Mouse (Mus musculus) left cerebral cortex, adult 2 months (tissue): ENCODE measurements at regions not wholly inside any gene's neighbourhood (a gene's known extent, or its start where the extent isn't known, plus 50 kb on each side); places are given as distances from the start of the nearest gene placed in this dataset.

Experiments used
- DNase-seq, 2 experiments: peaks; one replicate each; pipeline ENCODE4 v3.0.0; 2021 to 2022; ENCODE audit warnings: low spot score in 2 of 2, mixed read lengths in 1 of 2; ENCODE audit errors: extremely low spot score in 1 of 2
- H3K27ac ChIP-seq: fragments of 200-600 bp; 2 replicates; pipeline ENCODE4 v1.8.1; 2022
- H3K4me3 ChIP-seq: fragments of 200-600 bp; 2 replicates; pipeline ENCODE4 v1.8.1; 2022
- CTCF ChIP-seq: fragments of 200-600 bp; IDR thresholded peaks from 2 replicates; pipeline ENCODE4 v1.8.1; 2022; ENCODE audit warnings: antibody characterized with exemption, mild to moderate bottlenecking, moderate library complexity
- intact Hi-C: fragments of 180-260 bp; cut with DNase I; formaldehyde crosslinking; loops from one replicate; pipeline ENCODE4 v1.15.1; 2025

GRCm38 (mm10) chr8:32958331-32958730 is 470.2 kb upstream of the 5930422O12Rik start:
- TF ChIP-seq CTCF, result no peak

GRCm38 (mm10) chr8:32958855-32959254 is 469.7 kb upstream of the 5930422O12Rik start:
- Histone ChIP-seq H3K27ac (no peak overlapping the region), H3K4me3 (no peak overlapping the region)
- DNase-seq, result no peak
- intact Hi-C loops, result no loop called here
- no peak for TF ChIP-seq CTCF

More at GRCm38 (mm10) chr8:32958331-32958730, 470.2 kb upstream of the 5930422O12Rik start:
- intact Hi-C loops, result no loop called here
- Histone ChIP-seq H3K27ac (no peak overlapping the region), H3K4me3 (no peak overlapping the region)
- no peak for DNase-seq

- no peak for TF ChIP-seq CTCF
- intact Hi-C loops, result no loop called here
- DNase-seq, result no peak
- Histone ChIP-seq H3K4me3 (no peak overlapping the region), H3K27ac (no peak overlapping the region)
Observed at GRCm38 (mm10) chr8:32959326-32960064, 469.0 kb upstream of the 5930422O12Rik start.

GRCm38 (mm10) chr8:32990216-32990615 is 438.3 kb upstream of the 5930422O12Rik start:
- no peak for TF ChIP-seq CTCF
- no peak for DNase-seq
- no peak overlapping the region for H3K4me3 ChIP-seq
- intact Hi-C loops, result no loop called here
- H3K27ac ChIP-seq, result no peak overlapping the region

GRCm38 (mm10) chr8:33003967-33004564 is 424.4 kb upstream of the 5930422O12Rik start:
- TF ChIP-seq CTCF, result no peak
- intact Hi-C loops, result no loop called here
- H3K27ac ChIP-seq, result no peak overlapping the region
- no peak overlapping the region for H3K4me3 ChIP-seq
- DNase-seq, result no peak

- intact Hi-C loops, result no loop called here
- no peak for DNase-seq
- no peak for TF ChIP-seq CTCF
Observed at GRCm38 (mm10) chr8:33004570-33004969, 423.9 kb upstream of the 5930422O12Rik start.

GRCm38 (mm10) chr8:33010106-33010505 is 418.4 kb upstream of the 5930422O12Rik start:
- no peak for TF ChIP-seq CTCF
- H3K4me3 ChIP-seq, result no peak overlapping the region
- no peak for DNase-seq
- intact Hi-C loops, result no loop called here
- H3K27ac ChIP-seq, result no peak overlapping the region

More at GRCm38 (mm10) chr8:33004570-33004969, 423.9 kb upstream of the 5930422O12Rik start:
- no peak overlapping the region for H3K27ac ChIP-seq
- no peak overlapping the region for H3K4me3 ChIP-seq

GRCm38 (mm10) chr8:33012784-33013183 is 415.7 kb upstream of the 5930422O12Rik start:
- Histone ChIP-seq H3K4me3 (no peak overlapping the region), H3K27ac (no peak overlapping the region)
- no peak for DNase-seq
- TF ChIP-seq CTCF, result no peak
- intact Hi-C loops, result no loop called here

GRCm38 (mm10) chr8:33015861-33016260 is 412.6 kb upstream of the 5930422O12Rik start:
- no peak overlapping the region for H3K27ac ChIP-seq
- intact Hi-C loops, result loop anchor here (5.0 kb wide), 1 partner anchor 166 kb away; no protein-coding TSS in a partner anchor
- TF ChIP-seq CTCF, result peak; percentile 39
- no peak for DNase-seq
- H3K4me3 ChIP-seq, result no peak overlapping the region

DNA sequence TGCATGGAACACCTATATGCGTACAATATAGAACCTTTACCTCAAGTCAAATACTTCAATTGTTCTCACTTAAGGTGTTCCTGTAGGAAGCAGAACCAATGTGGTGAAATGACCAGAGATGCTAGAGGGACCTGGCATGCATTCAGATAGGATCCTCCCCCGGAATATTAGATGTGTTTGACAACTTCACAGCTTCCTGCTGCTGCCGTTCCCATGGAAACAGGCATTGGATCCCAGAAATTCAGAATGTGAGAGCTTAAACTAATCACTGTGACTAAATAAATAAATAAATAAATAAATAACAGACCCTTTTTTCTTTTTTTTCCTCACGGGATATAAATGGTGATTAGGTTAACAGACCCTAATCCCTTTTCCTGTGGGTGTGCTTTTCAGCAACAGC is 401.5 kb upstream of the 5930422O12Rik start:
- intact Hi-C loops, result no loop called here
- no peak for DNase-seq

GRCm38 (mm10) chr8:33029453-33029852 is 399.1 kb upstream of the 5930422O12Rik start:
- no peak for TF ChIP-seq CTCF
- H3K4me3 ChIP-seq, result no peak overlapping the region
- no peak for DNase-seq
- intact Hi-C loops, result no loop called here
- no peak overlapping the region for H3K27ac ChIP-seq

More for the DNA sequence above, 401.5 kb upstream of the 5930422O12Rik start:
- TF ChIP-seq CTCF, result no peak
- H3K27ac ChIP-seq, result no peak overlapping the region
- no peak overlapping the region for H3K4me3 ChIP-seq

DNA sequence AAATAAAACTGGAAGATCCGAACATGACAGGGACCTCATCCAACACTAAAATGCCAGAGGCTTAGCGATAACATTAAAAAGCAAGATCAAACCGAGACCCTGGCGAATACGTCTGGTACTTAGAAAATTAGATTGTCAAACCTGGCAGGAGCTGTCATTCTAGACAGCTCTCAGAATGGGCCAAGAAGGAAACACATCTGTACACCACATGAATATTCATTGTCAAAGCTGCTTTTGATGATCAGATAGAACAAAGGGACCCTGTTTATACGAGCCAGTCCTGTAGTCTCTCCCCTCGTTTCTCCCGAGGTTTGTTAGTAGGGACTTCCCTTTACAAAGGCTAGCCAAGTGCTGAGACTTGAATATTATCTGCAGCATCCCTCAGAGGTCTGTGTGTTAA is 376.5 kb upstream of the 5930422O12Rik start:
- H3K4me3 ChIP-seq, result no peak overlapping the region
- intact Hi-C loops, result no loop called here
- DNase-seq, result no peak
- no peak overlapping the region for H3K27ac ChIP-seq
- no peak for TF ChIP-seq CTCF
